Mouse (Mus musculus) heart, postnatal 36 days (tissue): ENCODE data around the gene Net1. TPM values are rescaled to one million over a fixed set of nuclear protein-coding genes. Genes with fewer than 3 reads are reported as not detected.
A peak's percentile ranks its signal among the peaks of the same experiment; 100 is the strongest.
"Not testable (repeated sequence)": the region's sequence is repeated elsewhere in the genome, so short reads cannot be mapped to it uniquely, and the experiment has no call there.

Source experiments
- DNase-seq, 2 experiments: peaks; one replicate each; pipeline ENCODE4 v3.0.0; 2021 to 2022
- intact Hi-C: fragments of 180-260 bp; cut with DNase I; formaldehyde crosslinking; loops from one replicate; pipeline ENCODE4 v1.15.1; 2025
- total RNA-seq, 2 experiments: library from RNA; stranded (reverse); gene quantifications; 2 replicates each; pipeline ENCODE4 v1.2.3; 2021

Net1 gene
- total RNA-seq, 2 experiments from 2014 or later, result 18.1 to 22.4 TPM

DNA sequence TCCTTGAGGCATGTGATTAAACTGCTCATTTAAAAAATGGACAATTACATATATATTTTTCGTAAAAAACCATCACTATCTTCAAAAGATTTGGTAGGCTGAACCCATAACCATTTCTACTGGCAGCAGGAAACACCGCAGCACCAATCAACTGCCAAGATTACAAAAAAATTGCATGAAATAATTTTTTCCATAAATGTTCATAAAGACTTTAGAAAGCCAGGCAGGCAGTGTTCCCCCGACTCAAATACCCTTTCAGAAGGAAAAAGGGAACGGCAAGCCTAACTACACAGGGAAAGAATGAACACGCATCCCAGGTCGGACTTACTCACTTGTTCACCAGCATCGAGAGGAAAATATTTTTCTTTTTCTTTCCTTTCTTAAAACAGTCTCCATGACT lies 25.4 kb downstream of the Net1 start:
- no peak for DNase-seq
- intact Hi-C loops, result loop anchor here (5.0 to 10.0 kb wide), 4 partner anchors 80 to 488 kb away; no protein-coding TSS in a partner anchor

DNA sequence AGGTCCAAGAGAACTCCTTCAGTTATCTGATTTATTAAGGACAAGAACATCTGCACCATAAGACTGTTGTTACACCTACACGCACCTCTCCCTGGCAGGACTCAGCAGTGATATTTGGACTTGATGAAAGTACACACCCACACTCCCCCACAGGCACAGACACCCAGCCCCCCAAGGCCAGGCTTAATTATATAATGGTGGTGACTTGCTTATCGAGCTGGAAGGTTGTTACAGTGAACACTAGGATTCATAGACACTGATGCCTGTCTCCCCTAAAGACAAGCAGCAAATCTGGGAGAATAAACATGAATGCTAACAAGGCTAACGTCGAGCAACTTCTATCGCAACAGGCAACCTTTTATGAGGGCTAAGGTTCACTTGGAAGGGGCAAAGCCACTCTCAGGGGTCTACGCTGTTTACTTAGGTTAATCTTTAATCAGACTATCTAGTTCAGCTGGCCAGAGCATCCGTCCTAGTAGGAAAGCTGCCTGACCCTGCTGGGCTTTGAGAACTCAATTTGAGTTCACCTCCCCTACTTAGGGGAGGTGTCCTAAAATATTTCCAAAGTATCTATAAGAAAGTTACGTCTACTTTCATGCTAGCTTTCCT lies 26.4 kb downstream of the Net1 start:
- intact Hi-C loops, result loop anchor here (5.0 to 10.0 kb wide), 4 partner anchors 79 to 487 kb away; no protein-coding TSS in a partner anchor
- DNase-seq, result no peak

- DNase-seq, result no peak
- intact Hi-C loops, result loop anchor here (5.0 to 10.0 kb wide), 4 partner anchors 78 to 485 kb away; no protein-coding TSS in a partner anchor
These were observed 28.0 kb downstream of the Net1 start for GRCm38 (mm10) chr13:3890061-3890460.

DNA sequence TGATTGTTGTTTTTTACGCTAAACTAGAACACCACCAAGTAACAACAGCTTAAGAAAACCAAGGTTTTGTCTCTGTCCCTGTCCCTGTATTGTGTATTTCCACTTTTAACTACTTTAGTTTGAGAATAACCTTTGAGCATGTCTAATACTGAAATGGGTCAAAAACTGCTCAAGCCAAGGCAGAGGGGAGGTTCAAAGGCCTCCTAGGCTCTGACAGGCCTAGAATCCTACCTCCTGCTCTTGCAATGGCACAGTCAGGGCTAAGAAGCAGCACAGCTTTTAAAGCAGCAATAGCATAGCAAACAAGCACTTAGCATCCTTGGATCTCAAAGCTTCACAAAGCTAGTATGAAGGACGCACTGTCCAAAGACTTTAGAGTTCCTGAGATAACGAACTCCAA lies 28.9 kb downstream of the Net1 start:
- no peak for DNase-seq
- intact Hi-C loops, result no loop called here

DNA sequence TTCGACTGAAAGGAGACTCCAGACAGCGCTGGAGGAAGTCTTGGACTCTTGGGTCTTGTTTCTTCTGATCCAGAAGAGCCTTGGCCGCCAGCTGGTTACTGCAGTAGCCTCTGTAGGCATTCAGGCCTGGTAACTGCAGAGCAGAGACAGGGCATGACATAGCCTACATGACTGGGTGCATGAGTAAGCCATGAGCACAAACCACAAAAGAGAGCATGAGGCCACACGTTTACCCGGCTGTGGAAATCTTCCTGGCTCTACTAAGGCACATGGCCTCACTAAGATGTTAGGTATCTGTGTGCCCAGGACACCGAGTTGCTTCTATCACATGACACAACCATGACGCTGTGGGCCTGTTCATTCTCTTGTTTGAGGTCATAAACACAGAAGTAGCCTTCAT lies 31.4 kb downstream of the Net1 start:
- intact Hi-C loops, result no loop called here
- DNase-seq, result no peak

DNA sequence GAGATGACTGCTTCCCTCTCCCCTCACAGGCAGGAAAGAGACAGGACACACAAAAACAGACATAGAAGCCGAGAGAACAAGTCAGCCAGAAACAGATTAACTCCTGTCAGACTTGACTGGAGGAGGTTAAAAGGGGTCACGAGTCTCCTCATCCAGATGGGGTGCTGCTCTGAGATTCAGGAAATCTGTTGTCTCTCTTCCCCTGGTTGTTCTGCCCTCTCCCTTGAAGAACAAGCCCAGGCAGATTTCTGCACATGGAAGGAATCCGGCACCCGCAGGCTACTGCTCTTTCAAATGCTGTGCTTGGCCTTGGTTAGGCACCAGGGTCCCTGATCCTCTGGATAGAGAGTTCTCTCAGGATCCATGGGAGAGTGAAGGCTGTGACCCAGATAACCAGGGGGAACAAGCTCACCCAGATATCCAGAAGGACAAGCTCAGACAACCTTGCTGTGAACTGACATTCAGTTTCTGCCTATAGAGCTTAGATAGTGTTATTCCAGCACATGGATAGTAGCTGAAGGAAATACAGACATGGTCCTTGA lies 40.3 kb downstream of the Net1 start:
- no peak for DNase-seq
- intact Hi-C loops, result no loop called here

GRCm38 (mm10) chr13:3877185-3877584 lies 40.8 kb downstream of the Net1 start:
- DNase-seq, result no peak
- intact Hi-C loops, result no loop called here

- no peak for DNase-seq
- intact Hi-C loops, result no loop called here
These were observed 41.6 kb downstream of the Net1 start for GRCm38 (mm10) chr13:3876448-3876847.

DNA sequence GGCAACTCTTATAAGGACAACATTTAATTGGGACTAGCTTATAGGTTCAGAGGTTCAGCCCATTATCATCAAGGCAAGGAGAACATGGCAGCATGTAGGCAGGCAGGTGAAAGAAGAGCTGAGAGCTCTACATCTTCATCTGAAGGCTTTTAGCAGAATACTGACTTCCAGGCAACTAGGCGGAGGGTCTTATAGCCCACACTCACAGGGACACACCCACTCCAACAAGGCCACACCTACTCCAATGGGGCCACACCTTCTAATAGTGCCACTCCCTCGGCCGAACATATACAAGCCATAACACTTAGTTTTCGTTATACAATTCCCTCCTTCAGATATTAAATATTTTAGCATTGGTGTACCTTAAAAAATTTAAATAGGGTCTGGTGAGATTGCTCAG lies 45.2 kb downstream of the Net1 start:
- intact Hi-C loops, result no loop called here
- DNase-seq, result no peak

GRCm38 (mm10) chr13:3869901-3870300 lies 48.1 kb downstream of the Net1 start:
- no peak for DNase-seq
- intact Hi-C loops, result no loop called here

- DNase-seq, result no peak
- intact Hi-C loops, result no loop called here
These were observed 50.9 kb downstream of the Net1 start for GRCm38 (mm10) chr13:3867158-3867557.

DNA sequence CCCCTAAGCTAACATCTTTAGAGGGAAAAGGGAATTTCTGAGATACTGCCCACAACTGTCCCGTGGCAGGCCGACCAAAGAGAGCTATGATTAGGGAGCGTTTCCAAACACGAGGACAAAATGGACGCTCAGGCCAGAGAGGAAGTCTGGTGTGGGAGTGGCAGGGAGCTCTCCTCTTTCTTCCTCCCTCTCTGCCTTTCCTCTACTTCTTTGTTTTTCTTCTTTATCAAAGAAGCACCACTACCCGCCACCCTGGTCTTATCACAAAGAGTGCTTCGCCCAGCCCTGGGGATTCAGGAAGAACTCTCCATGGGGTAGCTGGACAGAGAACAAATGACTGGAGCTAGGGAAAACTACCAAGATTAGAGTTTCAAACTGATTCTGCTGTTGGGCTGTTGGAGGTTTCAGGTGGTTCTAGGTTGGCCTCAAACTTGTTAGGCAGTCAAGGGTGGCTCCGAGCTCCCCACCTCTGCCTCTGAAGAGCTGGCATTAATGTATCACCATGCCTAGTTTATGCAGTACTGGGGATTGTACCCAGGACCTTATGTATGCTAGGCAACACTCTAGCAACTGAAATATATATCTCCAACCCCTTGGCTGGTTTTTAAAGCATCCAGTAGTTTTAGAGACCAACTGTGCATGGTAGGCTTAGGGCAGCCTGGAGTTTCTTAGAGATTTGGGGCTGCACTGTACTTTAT lies 51.5 kb downstream of the Net1 start:
- intact Hi-C loops, result no loop called here
- no peak for DNase-seq

DNA sequence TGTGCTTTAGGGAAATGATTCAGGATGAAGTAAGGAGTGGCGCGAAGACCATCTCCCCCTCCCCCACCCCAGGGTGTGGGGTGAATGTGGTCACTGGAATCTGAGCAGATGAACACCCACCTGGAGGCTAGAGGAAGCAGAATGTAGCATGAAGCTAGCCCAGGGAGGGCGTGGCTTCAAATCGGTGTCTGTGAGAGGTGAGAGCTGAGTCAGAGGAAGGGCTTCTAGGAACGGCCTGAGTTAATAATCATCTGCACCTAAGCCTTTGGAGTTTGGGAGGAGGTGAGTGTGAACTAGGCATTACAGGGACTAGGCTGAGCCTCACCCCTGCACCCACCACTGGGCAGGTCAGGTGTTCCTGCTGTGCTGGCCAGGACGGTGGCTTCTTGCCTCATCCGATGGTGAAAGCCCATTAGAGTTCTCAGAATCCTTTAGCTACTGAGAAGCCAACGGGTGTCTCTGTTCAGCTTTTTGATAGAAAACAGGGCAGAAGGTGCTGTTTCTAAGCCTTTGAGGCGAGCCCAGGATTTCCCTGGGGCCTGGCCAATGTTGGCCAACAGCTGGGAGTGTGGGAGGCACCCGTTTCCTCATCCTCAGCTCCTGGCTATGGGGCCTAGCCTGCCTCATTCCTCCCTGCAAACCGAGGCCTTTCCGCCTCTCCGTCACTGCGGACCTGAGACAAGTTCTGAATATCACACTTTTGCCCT lies 52.2 kb downstream of the Net1 start:
- intact Hi-C loops, result no loop called here
- peak; percentile 24 to 49 for DNase-seq

DNA sequence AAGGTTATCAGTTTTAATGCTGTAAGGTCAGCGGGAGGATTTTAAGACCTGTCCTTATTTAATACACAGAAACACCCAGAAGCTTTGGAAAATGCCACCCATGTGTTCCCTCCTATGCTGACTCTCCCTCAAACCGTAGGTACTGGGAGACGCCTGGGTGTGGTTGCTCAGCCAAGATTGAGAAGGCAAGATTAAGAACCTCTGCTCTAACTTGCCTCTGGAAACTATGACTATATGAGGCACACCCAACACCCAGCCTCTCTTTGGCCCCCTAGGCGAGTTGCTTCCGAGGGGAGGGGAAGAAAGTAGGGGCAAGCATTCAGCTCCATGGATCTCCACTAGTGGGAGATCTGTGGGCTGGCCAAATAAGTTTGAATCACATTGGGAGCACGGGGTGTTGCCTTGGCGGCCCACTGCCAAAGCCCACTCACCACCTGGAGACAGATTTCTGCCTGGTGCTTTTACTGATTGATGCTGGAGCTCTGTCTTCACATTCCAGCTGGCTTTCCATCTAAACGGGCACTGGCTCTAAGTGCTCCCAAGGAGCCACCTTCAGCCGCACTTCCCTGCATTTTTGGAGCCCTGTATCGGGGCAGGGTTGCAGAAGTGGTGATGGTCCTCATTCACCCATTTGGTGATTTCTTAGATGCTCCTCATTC lies 55.0 kb downstream of the Net1 start:
- intact Hi-C loops, result no loop called here
- DNase-seq, result no peak

DNA sequence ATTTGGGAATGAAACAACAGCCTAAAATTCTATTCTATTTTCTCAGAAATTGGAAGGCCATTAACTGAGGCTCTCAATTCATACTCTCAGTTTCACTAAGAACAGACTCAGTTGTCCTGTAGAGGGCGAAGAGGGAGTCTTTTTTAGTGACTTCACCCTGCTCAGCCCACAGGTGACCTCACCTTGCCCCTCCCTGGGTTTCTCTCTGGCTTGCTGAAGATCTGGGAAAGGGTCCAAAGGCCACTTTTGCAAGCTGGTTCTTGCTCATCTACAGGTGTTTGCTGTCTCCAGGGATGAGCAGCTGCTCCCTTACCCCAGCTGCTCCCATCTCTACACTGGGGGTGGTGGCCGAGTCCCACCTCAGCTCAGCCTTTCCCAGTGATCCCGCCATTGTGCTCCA lies 55.7 kb downstream of the Net1 start:
- intact Hi-C loops, result no loop called here
- no peak for DNase-seq

- DNase-seq, result no peak
- intact Hi-C loops, result no loop called here
These were observed 56.8 kb downstream of the Net1 start for GRCm38 (mm10) chr13:3861251-3861650.

DNA sequence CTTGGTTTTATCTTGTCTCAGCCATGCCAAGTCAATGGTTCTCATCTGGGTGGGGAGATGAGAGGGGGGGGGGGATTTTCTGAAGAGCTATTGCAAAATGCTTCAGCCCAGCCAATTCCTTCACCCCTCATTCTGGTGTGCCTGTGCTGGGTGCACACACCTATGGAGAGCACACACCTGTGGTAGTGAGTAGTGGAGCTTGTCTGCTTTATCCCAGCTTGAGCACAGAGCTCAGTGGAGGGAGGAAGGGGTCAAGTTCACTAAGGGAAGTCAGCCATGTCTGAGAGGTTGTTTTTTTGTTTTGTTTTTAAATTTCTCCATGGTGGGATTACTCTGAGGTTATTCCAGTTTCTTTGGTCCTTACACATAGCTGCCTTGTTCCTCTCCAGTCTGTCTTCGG lies 61.8 kb downstream of the Net1 start:
- DNase-seq, result no peak
- intact Hi-C loops, result no loop called here

DNA sequence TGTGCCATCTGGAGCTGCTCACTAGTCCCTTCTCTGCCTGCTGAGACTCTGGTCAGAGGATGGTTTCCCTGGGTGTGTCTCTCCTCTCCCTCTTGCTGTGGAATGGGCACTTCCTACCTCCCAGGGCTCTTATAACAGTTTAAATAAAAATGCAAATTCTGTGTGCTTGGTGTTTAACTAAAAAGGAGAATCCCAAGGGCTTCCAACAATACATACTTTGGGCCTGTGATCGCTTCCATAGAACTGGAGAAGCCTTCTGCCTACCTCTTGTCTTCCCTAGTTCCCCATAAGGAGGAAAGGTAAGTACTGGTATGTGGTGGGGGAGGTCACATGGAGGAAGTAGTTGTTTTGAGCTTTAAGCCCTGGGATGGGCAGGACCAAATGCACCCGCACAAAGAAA lies 63.2 kb downstream of the Net1 start:
- DNase-seq, result no peak
- intact Hi-C loops, result no loop called here

DNA sequence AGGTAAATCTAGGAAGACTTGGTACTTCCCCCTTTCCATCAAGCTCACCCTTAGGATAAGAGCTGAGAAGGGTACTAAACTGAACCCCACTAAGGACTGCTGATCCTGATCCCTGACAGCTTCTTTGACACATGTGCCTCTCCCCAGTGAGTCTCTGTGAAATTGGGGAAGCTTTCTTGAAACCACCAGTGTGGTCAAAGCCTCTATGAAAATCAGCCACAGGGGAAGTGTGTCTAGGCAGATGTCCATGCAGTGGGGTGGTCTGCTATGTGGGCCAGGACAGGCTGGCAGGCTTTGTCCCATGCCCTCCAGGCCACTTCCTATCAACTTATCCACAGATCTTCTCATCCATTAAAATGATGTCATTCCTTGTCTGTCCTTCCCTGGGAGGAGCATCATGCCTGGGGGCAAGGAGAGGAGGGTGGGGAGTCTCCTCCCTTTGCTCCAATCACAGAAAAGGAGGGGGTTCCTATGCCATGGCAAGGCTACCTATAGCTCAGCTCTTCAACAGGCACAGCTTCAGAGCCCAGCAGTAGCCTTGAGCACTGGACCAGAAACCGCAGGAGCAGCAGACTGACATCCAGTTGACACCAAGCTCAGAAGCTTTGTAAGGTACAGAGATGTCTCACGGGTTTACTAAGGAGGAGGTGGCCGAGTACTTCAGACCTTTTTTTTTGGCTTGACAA lies 64.2 kb downstream of the Net1 start, which contains the start of gene Calm5:
Gene Calm5, plus strand, starts transcription at position 526 of the 686 bp plus-strand sequence.
- intact Hi-C loops, result not testable (repeated sequence)

DNA sequence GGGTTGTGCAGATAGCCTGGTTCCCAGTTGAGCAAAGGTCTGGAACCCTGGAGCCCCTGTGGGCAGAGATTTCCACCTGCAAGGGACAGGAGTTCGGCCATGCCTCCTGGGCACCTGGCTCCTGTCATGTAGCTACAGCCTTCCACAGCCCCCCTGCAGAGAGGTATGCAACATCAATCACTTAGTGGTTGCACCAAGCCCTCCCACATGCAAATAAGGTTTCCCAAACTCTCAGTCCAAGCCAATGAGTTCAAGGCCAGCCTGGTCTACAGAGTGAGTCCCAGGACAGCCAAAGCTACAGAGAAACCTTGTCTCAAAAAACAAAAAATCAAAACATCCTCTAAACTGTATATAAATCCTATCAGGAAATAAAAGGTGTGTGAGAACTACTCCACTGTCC lies 67.7 kb downstream of the Net1 start:
- intact Hi-C loops, result no loop called here
- DNase-seq, result no peak

More for the DNA sequence above, 64.2 kb downstream of the Net1 start, which contains the start of gene Calm5:
- not testable (repeated sequence) for DNase-seq
